Mouse (Mus musculus) heart, embryonic 12.5 days (tissue): ENCODE results near the gene Ahr. TPM values are rescaled to one million over a fixed set of nuclear protein-coding genes. Genes with fewer than 3 reads are reported as not detected.

Experiments
- ATAC-seq: fragments of 200-750 bp; cut with Nextera tagmentation; 2 replicates; pipeline ENCODE4 v1.8.0; 2017; ENCODE audit warnings: moderate TSS enrichment, moderate library complexity; ENCODE audit not compliant: insufficient number of reproducible peaks, low FRiP score
- H3K27ac ChIP-seq: fragments of 300-500 bp; sonication (generic); 2 replicates; pipeline ENCODE4 v1.5.1; 2016; ENCODE audit warnings: mild to moderate bottlenecking, moderate library complexity; ENCODE audit not compliant: poor library complexity, severe bottlenecking
- H3K27me3 ChIP-seq: fragments of 300-500 bp; sonication (generic); replicated peaks from 2 replicates; pipeline ENCODE4 v1.6.1; 2016; ENCODE audit warnings: mild to moderate bottlenecking, moderate library complexity
- H3K36me3 ChIP-seq: fragments of 300-500 bp; sonication (generic); 2 replicates; pipeline ENCODE4 v1.6.1; 2016; ENCODE audit warnings: mild to moderate bottlenecking, moderate library complexity
- H3K4me1 ChIP-seq: fragments of 300-500 bp; sonication (generic); replicated peaks from 2 replicates; pipeline ENCODE4 v1.6.1; 2016; ENCODE audit warnings: mild to moderate bottlenecking
- H3K4me2 ChIP-seq: fragments of 300-500 bp; sonication (generic); 2 replicates; pipeline ENCODE4 v1.6.1; 2016; ENCODE audit warnings: mild to moderate bottlenecking, moderate library complexity
- H3K4me3 ChIP-seq: fragments of 300-500 bp; sonication (generic); 2 replicates; pipeline ENCODE4 v1.5.1; 2016; ENCODE audit warnings: mild to moderate bottlenecking
- H3K9ac ChIP-seq: fragments of 300-500 bp; sonication (generic); 2 replicates; pipeline ENCODE4 v1.6.1; 2016; ENCODE audit warnings: mild to moderate bottlenecking, moderate library complexity
- H3K9me3 ChIP-seq: fragments of 300-500 bp; sonication (generic); replicated peaks from 2 replicates; pipeline ENCODE4 v1.6.1; 2016; ENCODE audit warnings: mild to moderate bottlenecking, moderate library complexity
- WGBS: fragments of 180-500 bp; shearing (Covaris S2); methylation state at CpG from one replicate; pipeline ENCODE4 v1.1.7; 2016; 5-methylcytosine and 5-hydroxymethylcytosine counted together
- polyA plus RNA-seq: library from polyadenylated mRNA; unstranded; fragments of >200 nt; fragmentation: Nextera tagmentation; extraction: Ambion mirVana; gene quantifications from 2 replicates; pipeline ENCODE4 v1.2.1, GENCODE M21; 2016

Ahr gene
- polyA plus RNA-seq, 1 experiment from 2014 or later = 2.6 TPM

DNA sequence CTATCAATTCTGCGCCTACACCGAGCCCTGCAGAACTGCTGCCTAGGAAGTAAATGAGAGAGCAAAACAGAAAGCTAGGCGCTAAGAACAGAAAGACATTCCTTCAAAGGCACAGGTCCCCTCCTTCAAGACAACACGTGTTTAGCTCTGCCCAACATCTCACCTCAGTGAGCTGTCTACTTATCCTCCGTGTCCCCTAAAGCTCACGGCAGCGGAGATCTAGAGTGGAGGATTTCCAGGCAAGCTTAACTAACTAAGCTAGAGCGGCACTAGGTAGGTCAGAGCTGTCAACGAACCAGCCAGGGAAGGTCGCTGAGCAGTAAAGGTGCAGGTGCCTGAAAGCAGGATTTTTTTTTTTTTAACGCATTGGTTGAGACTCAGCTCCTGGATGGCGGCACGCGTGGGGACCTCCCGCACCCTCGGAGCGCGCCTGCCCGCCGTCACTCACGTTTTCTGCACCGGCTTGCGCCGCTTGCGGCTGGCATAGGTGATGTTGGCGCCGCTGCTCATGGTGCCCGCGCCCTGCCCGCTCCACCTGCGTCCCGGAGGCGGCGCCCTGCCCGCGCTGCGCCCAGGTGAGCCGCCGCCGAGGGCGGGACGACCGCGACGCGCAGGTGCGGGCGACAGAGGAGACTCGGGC lies 604 bp downstream of the Ahr start:
- under 1% methylated on average over 47 of the region's 49 CpGs for WGBS
- Histone ChIP-seq H3K4me1 (no peaks in the 10 kb centered on the region), H3K9me3 (no peaks in the 10 kb centered on the region), H3K27ac (no peak overlapping the region), H3K4me2 (peak overlapping the region; percentile 97), H3K9ac (peak overlapping the region; percentile 70), H3K36me3 (no peaks in the 10 kb centered on the region), H3K4me3 (peak overlapping the region; percentile 66), H3K27me3 (no peaks in the 10 kb centered on the region)
- no peak for ATAC-seq

GRCm38 (mm10) chr12:35533748-35534113 lies 1.1 kb downstream of the Ahr start:
- H3K4me3 ChIP-seq = peak overlapping the region; percentile 66
- no peak for ATAC-seq
- H3K36me3 ChIP-seq = no peaks in the 10 kb centered on the region
- H3K9ac ChIP-seq = peak overlapping the region; percentile 70; the same call in 1 of the 2 replicates
- H3K9me3 ChIP-seq = no peaks in the 10 kb centered on the region
- H3K27me3 ChIP-seq = no peaks in the 10 kb centered on the region
- peak overlapping the region; percentile 97 for H3K4me2 ChIP-seq
- H3K27ac ChIP-seq = no peak overlapping the region
- H3K4me1 ChIP-seq = no peaks in the 10 kb centered on the region

DNA sequence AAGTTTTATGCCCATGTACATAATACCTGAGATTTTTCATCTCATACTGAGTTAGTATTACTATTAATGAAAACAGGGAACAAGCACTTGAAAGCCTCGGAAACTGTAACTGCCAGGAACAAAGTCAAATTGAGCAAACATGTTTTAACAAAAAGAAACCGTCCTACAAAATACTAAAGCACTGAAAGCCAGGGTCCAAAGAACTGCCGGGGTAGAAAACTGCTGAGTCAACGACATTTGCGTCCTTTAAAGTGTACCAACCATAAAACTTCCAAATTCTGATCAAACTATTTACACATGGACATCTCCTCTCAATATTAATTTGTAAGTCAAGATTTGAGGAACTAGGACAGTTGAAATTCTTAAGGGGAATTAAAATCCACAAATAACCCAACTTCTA lies 1.7 kb downstream of the Ahr start:
- ATAC-seq = no peak
- Histone ChIP-seq H3K4me2 (no peak overlapping the region), H3K9me3 (no peaks in the 10 kb centered on the region), H3K27ac (no peak overlapping the region), H3K27me3 (no peaks in the 10 kb centered on the region), H3K4me1 (no peaks in the 10 kb centered on the region), H3K36me3 (no peaks in the 10 kb centered on the region), H3K4me3 (no peak overlapping the region), H3K9ac (no peak overlapping the region)
- WGBS = 73% methylated on average over 5 of the region's 5 CpGs

DNA sequence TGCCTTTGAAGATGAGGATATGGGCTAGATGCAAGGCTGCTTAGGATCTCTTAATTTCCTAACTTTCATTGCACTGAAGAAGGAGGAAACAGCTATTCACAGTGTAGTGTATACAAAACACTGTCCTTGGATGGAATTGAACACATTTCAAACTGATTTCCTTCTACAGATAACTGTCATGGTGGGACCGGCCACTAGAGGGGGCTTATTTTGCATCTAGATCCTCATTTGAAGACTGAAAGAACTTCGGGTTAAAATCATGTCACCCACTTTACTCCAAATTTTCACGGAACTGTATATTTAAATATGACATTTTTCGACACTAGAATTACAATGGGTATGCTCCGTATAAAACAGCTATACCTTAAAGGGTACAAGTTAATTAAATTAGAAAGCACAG lies 2.7 kb downstream of the Ahr start:
- H3K9ac ChIP-seq = no peak overlapping the region
- no peaks in the 10 kb centered on the region for H3K4me1 ChIP-seq
- no peaks in the 10 kb centered on the region for H3K9me3 ChIP-seq
- ATAC-seq = no peak
- H3K4me2 ChIP-seq = no peak overlapping the region
- H3K27ac ChIP-seq = no peak overlapping the region
- H3K27me3 ChIP-seq = no peaks in the 10 kb centered on the region
- H3K4me3 ChIP-seq = no peak overlapping the region
- 17% methylated on average over 5 of the region's 5 CpGs for WGBS
- no peaks in the 10 kb centered on the region for H3K36me3 ChIP-seq

GRCm38 (mm10) chr12:35530587-35530986 lies 4.3 kb downstream of the Ahr start:
- no peaks in the 10 kb centered on the region for H3K27me3 ChIP-seq
- H3K36me3 ChIP-seq = no peaks in the 10 kb centered on the region
- no peaks in the 10 kb centered on the region for H3K4me1 ChIP-seq
- no peak overlapping the region for H3K4me3 ChIP-seq
- no peak overlapping the region for H3K27ac ChIP-seq
- H3K9me3 ChIP-seq = no peaks in the 10 kb centered on the region
- H3K4me2 ChIP-seq = no peak overlapping the region
- ATAC-seq = no peak
- no peak overlapping the region for H3K9ac ChIP-seq

DNA sequence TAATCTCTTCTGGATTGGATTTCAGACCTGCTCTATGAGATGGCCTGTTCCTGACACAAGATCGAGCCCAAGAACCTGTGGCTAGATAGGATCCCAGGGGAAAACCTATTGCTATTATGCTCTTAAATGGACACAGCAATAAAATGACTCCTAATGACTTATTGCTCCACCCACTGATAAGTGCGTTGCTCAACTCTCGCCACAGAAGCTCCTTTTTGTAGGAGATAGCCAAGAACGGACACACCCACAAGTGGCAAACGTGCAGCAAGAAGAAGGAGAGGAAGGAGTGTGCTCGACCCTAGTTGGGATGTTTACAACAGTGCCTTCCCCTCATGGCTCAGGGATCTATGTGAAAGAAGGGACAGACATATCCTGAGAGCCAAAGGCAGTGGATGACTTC lies 7.4 kb downstream of the Ahr start:
- H3K27ac ChIP-seq = no peak overlapping the region
- H3K4me2 ChIP-seq = no peak overlapping the region
- H3K9ac ChIP-seq = no peak overlapping the region
- no peak for ATAC-seq
- no peak overlapping the region for H3K4me3 ChIP-seq
- no peaks in the 10 kb centered on the region for H3K36me3 ChIP-seq
- WGBS = 47% methylated on average over 6 of the region's 6 CpGs
- H3K27me3 ChIP-seq = no peaks in the 10 kb centered on the region
- no peaks in the 10 kb centered on the region for H3K9me3 ChIP-seq
- H3K4me1 ChIP-seq = no peaks in the 10 kb centered on the region

DNA sequence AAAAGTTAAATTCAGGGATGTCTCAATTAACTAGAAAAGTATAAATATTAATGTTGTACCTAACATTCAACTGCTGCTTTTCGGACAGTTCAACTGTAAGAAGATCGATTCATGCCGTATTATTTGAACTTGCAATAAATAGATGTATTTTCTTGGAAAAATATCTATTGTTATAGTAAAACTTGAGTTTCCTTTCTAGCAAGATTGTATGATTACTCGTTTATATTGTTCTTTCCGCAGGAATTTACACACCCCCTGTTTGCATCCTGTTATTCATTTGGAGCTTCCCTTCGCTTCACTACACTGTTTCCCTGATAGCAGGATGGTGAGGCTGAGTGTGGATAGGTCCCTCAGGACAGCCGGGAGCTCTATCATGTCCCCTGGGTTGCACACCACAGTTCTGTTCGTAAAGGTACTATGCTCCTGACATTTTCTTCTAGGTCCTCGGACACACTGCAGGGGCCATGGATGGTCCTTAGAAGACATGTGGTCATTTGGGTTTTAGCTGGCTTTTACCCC lies 12.2 kb downstream of the Ahr start:
- Histone ChIP-seq H3K9ac (no peak overlapping the region), H3K27ac (no peak overlapping the region), H3K4me2 (no peak overlapping the region), H3K27me3 (no peaks in the 10 kb centered on the region), H3K4me1 (no peaks in the 10 kb centered on the region), H3K4me3 (no peak overlapping the region), H3K9me3 (no peaks in the 10 kb centered on the region), H3K36me3 (no peaks in the 10 kb centered on the region)
- 75% methylated on average over 9 of the region's 9 CpGs for WGBS
- no peak for ATAC-seq

DNA sequence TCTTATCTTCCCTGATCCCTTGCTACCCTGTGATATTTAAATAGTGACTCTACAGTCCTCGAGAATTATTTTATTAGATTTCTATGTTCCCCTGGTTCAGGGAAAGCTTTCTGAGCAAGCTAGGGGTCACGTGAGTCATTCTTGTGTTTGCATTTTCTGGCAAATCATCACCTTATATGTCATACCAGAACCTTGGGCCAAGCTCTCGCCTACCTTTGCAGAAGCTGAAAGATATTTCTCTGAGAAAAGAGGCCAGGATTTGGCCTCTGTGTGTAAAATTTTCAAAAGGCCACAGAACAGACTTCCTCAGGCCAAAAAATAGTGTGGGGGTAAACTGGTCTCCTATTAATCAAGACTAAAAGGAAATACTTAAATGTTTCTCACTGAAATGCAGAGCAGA lies 19.2 kb downstream of the Ahr start:
- ATAC-seq = no peak
- H3K4me1 ChIP-seq = no peaks in the 10 kb centered on the region
- WGBS = 57% methylated on average over 3 of the region's 3 CpGs
- no peak overlapping the region for H3K9ac ChIP-seq
- no peak overlapping the region for H3K27ac ChIP-seq
- no peaks in the 10 kb centered on the region for H3K27me3 ChIP-seq
- no peaks in the 10 kb centered on the region for H3K9me3 ChIP-seq
- H3K4me2 ChIP-seq = no peak overlapping the region
- H3K4me3 ChIP-seq = no peak overlapping the region
- H3K36me3 ChIP-seq = no peaks in the 10 kb centered on the region

DNA sequence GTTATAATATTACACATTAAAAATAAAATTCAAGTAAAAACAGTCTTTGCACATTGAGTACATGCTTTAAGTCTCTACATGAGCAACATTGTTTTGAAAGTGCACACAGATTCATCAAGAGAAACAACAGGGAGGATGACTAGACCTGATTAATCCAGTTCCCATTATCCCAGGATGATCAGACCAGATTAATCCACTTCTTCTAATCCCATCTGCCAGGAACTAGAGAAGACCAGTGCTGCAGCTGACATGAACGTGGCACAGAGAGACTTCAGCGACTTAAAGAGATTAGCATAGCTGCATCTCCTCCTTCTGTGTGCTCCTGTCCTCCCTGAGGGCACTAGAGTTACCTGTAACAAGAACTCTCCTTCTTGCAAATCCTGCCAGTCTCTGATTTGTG lies 20.2 kb downstream of the Ahr start:
- Histone ChIP-seq H3K9me3 (no peaks in the 10 kb centered on the region), H3K9ac (no peak overlapping the region), H3K27me3 (no peaks in the 10 kb centered on the region), H3K4me3 (no peak overlapping the region), H3K27ac (no peak overlapping the region), H3K36me3 (no peaks in the 10 kb centered on the region), H3K4me2 (no peak overlapping the region), H3K4me1 (no peaks in the 10 kb centered on the region)
- ATAC-seq = no peak
- WGBS = 70% methylated on average over 2 of the region's 2 CpGs

- Histone ChIP-seq H3K27me3 (no peaks in the 10 kb centered on the region), H3K27ac (no peak overlapping the region), H3K4me2 (no peak overlapping the region), H3K4me1 (no peaks in the 10 kb centered on the region), H3K4me3 (no peak overlapping the region), H3K36me3 (no peaks in the 10 kb centered on the region), H3K9me3 (no peaks in the 10 kb centered on the region), H3K9ac (no peak overlapping the region)
- no peak for ATAC-seq
- 88% methylated on average over 5 of the region's 5 CpGs for WGBS
These were observed 24.1 kb downstream of the Ahr start for GRCm38 (mm10) chr12:35510711-35511110.

DNA sequence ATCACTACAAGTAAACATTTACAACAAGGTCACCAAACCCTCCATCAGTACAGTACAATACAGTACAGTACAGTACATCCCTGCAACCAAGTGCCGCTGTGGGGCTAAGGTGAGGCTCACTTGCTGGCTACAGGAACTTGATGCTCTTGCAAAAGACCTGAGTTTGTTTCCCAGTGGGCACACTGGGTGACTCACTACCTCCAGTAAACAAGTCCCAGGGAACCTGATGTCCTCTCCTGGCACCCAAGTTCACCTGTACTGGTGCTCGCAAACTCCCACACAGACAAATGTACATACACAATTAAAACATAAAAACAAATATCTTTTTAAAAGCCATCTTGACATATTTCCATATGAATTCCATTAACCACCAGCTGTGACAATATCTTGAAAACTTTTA lies 28.5 kb downstream of the Ahr start:
- no peaks in the 10 kb centered on the region for H3K4me1 ChIP-seq
- H3K36me3 ChIP-seq = peaks cover 4% of the 10 kb centered on the region; the same call in 1 of the 2 replicates
- WGBS = 95% methylated on average over 2 of the region's 2 CpGs
- H3K4me3 ChIP-seq = no peak overlapping the region
- ATAC-seq = no peak
- H3K9me3 ChIP-seq = no peaks in the 10 kb centered on the region
- no peak overlapping the region for H3K9ac ChIP-seq
- H3K27me3 ChIP-seq = no peaks in the 10 kb centered on the region
- H3K27ac ChIP-seq = no peak overlapping the region
- H3K4me2 ChIP-seq = no peak overlapping the region

DNA sequence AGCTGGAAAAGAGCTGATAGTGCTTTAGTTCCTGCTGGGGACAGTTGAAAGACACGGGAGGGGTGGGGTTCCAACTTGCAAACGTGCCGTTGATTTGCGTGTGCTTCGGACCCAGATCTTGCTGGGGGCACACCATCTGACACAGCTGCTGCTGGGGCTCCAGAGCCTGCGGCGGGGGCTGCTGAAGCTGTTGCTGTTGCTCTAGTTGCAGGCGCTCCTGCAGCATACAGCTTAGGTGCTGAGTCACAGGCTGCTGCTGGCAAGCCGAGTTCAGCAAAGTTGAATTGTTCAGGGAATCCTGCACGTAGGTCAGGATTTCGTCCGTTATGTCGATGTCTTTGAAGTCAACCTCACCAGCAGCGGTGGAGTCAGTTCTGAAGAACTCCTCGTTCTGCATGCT lies 30.8 kb downstream of the Ahr start:
- WGBS = 79% methylated on average over 15 of the region's 15 CpGs
- H3K27me3 ChIP-seq = no peaks in the 10 kb centered on the region
- no peak overlapping the region for H3K9ac ChIP-seq
- H3K4me1 ChIP-seq = no peaks in the 10 kb centered on the region
- H3K4me2 ChIP-seq = peak overlapping the region; percentile 11; the same call in 1 of the 2 replicates
- H3K27ac ChIP-seq = no peak overlapping the region
- H3K36me3 ChIP-seq = peaks cover 8% of the 10 kb centered on the region
- no peaks in the 10 kb centered on the region for H3K9me3 ChIP-seq
- no peak for ATAC-seq
- no peak overlapping the region for H3K4me3 ChIP-seq
